In genomic region chr3:95296103-95296469, GRCm38 (mm10) we compare ENCODE assay signal across 8 mouse cellular contexts. TPM values are rescaled to one million over a fixed set of nuclear protein-coding genes. Genes with fewer than 3 reads are reported as not detected.
DNase-seq lines count a peak whose midpoint lies in the region; ATAC-seq and TF ChIP-seq lines count a peak whose summit lies in the region.

No protein-coding gene starts in this region.

- TF ChIP-seq POLR2A in heart, adult 2 months (IDR thresholded peaks at IDR 0.05; ENCODE audit: insufficient read depth, low read depth, low read length) = no peak
- no peak for TF ChIP-seq POLR2A in CH12.LX (IDR thresholded peaks at IDR 0.05; ENCODE audit: low read depth, low read length)
- no peak for TF ChIP-seq POLR2A in kidney, adult 2 months (IDR thresholded peaks at IDR 0.05; ENCODE audit: low read depth, low read length)

- H3K9me3 ChIP-seq in CH12.LX (replicated peaks; ENCODE audit: low read length) = no peaks in the 10 kb centered on the region
- H3K9me3 ChIP-seq in lung, embryonic 15.5 days = no peaks in the 10 kb centered on the region

- TF ChIP-seq EP300 in heart, adult 2 months (IDR thresholded peaks at IDR 0.05; ENCODE audit: insufficient read depth, low read depth, low read length) = 0 out of 2 replicates have a peak, but pooled peaks have one; percentile 26
- TF ChIP-seq EP300 in CH12.LX (IDR thresholded peaks at IDR 0.05; ENCODE audit: low read length) = no peak

- no peaks in the 10 kb centered on the region for H3K36me3 ChIP-seq in heart, adult 2 months (ENCODE audit: control insufficient read depth, insufficient read depth, low read length)
- peaks cover 24 to 65% of the 10 kb centered on the region in 2 experiments for H3K36me3 ChIP-seq in CH12.LX (replicated peaks in 1 of 2; ENCODE audit: control insufficient read depth in 1 of 2, insufficient read depth in 1 of 2, low read length in 1 of 2)
- H3K36me3 ChIP-seq in kidney, adult 2 months (ENCODE audit: control insufficient read depth, insufficient read depth, low read length) = no peaks in the 10 kb centered on the region; the same call in 1 of the 2 replicates
- peaks cover 32% of the 10 kb centered on the region for H3K36me3 ChIP-seq in lung, embryonic 15.5 days
- H3K36me3 ChIP-seq in splenic B cell, adult 2 months (ENCODE audit: control insufficient read depth, insufficient read depth, low read length, poor library complexity, severe bottlenecking) = peaks cover 3% of the 10 kb centered on the region

- dilution Hi-C loops in CH12.LX (cut with MboI; ENCODE audit: extremely low pct_ligation_motif_present, extremely low pct_unique_long_range_greater_than_20kb, low sequenced_read_pairs) = no loop called here

- no peak overlapping the region for H3K27ac ChIP-seq in heart, adult 2 months
- no peak overlapping the region for H3K27ac ChIP-seq in CH12.LX (ENCODE audit: insufficient read depth, low read depth)
- peak overlapping the region; percentile 93 for H3K27ac ChIP-seq in kidney, adult 2 months (ENCODE audit: insufficient read depth, low read depth, low read length)
- 0 out of 2 replicates have a peak overlapping the region, but pooled peaks have one; percentile 1 for H3K27ac ChIP-seq in lung, embryonic 15.5 days

- H3K4me3 ChIP-seq in heart, adult 2 months = no peak overlapping the region
- no peak overlapping the region for H3K4me3 ChIP-seq in CH12.LX (replicated peaks in 1 of 3; ENCODE audit: low read depth in 2 of 3, low read length in 2 of 3, poor library complexity in 1 of 3)
- H3K4me3 ChIP-seq in kidney, adult 2 months (ENCODE audit: insufficient read depth, low read depth, low read length) = no peak overlapping the region
- no peak overlapping the region for H3K4me3 ChIP-seq in lung, embryonic 15.5 days

- intact Hi-C loops in heart, adult 2 months (cut with DNase I) = no loop called here

- H3K4me1 ChIP-seq in heart, adult 2 months (ENCODE audit: control insufficient read depth, insufficient read depth, low read length) = peaks cover 1% of the 10 kb centered on the region; the same call in 1 of the 2 replicates
- H3K4me1 ChIP-seq in CH12.LX (ENCODE audit: control insufficient read depth in 1 of 2, insufficient read depth in 2 of 2) = peaks cover 0 to 23% of the 10 kb centered on the region in 2 experiments; a peak in 3 of 4 replicates
- peaks cover 40% of the 10 kb centered on the region for H3K4me1 ChIP-seq in kidney, adult 2 months (ENCODE audit: control insufficient read depth, insufficient read depth, low read length)
- H3K4me1 ChIP-seq in lung, embryonic 15.5 days = no peaks in the 10 kb centered on the region

- TF ChIP-seq CTCF in heart, adult 2 months (IDR thresholded peaks at IDR 0.05) = peak; percentile 81
- peak; percentile 57 to 76 for TF ChIP-seq CTCF in CH12.LX (conservative IDR thresholded peaks at IDR 0.05 in 1 of 2, IDR thresholded peaks at IDR 0.05 in 1 of 2; ENCODE audit: low read depth in 2 of 2, low read length in 2 of 2)
- peak; percentile 67 for TF ChIP-seq CTCF in kidney, adult 2 months (conservative IDR thresholded peaks at IDR 0.05; ENCODE audit: insufficient read depth, insufficient read length, low read depth, low read length)

- no peaks in the 10 kb centered on the region for H3K79me2 ChIP-seq in heart, adult 2 months (replicated peaks; ENCODE audit: control insufficient read depth, insufficient read depth, low read length)
- H3K79me2 ChIP-seq in CH12.LX (replicated peaks; ENCODE audit: control insufficient read depth, extremely low read depth, insufficient read depth, poor library complexity, severe bottlenecking) = no peaks in the 10 kb centered on the region

- no peak overlapping the region for H3K9ac ChIP-seq in heart, adult 2 months (ENCODE audit: low read depth, low read length)
- H3K9ac ChIP-seq in CH12.LX (ENCODE audit: insufficient read depth, low read depth) = no peak overlapping the region
- no peak overlapping the region for H3K9ac ChIP-seq in lung, embryonic 15.5 days

- no peak for DNase-seq in heart, adult 2 months
- DNase-seq in heart, adult 9 months (ENCODE audit: low spot score in 2 of 2) = no peak
- peak; percentile 48 for DNase-seq in CH12.LX (ENCODE audit: extremely low read depth)
- peak; percentile 79 for DNase-seq in embryo, embryonic 10.5 days (ENCODE audit: low spot score)
- peak; percentile 84 for DNase-seq in kidney, adult 2 months
- DNase-seq in splenic B cell, adult 2 months (ENCODE audit: low read depth, low spot score) = peak; percentile 66
- DNase-seq in right cerebral cortex, postnatal 25 days = no peak

- 11% methylated on average over 5 of the region's 5 CpGs for WGBS in heart, adult 2 months
- WGBS in kidney, adult 2 months = 4% methylated on average over 5 of the region's 5 CpGs
- WGBS in lung, embryonic 15.5 days = 8% methylated on average over 5 of the region's 5 CpGs

- H3K27me3 ChIP-seq in heart, adult 2 months (ENCODE audit: control insufficient read depth, insufficient read depth, low read length) = no peaks in the 10 kb centered on the region
- no peaks in the 10 kb centered on the region for H3K27me3 ChIP-seq in CH12.LX (replicated peaks)
- H3K27me3 ChIP-seq in kidney, adult 2 months (replicated peaks; ENCODE audit: control insufficient read depth, insufficient read depth, low read length) = no peaks in the 10 kb centered on the region
- no peaks in the 10 kb centered on the region for H3K27me3 ChIP-seq in lung, embryonic 15.5 days
- H3K27me3 ChIP-seq in splenic B cell, adult 2 months (ENCODE audit: control insufficient read depth, insufficient read depth, low read length, poor library complexity, severe bottlenecking) = no peaks in the 10 kb centered on the region

- no peak; the same call in 1 of the 2 replicates for ATAC-seq in lung, embryonic 15.5 days (ENCODE audit: borderline replicate concordance, extremely low read depth, low FRiP score, low TSS enrichment)

- peak; percentile 55 for TF ChIP-seq RAD21 in CH12.LX (IDR thresholded peaks at IDR 0.05; ENCODE audit: low read depth, low read length)

- no peak overlapping the region for H3K4me2 ChIP-seq in CH12.LX (ENCODE audit: insufficient read depth, low read depth, poor library complexity, severe bottlenecking)
- no peak overlapping the region for H3K4me2 ChIP-seq in lung, embryonic 15.5 days

- in situ Hi-C loops in CH12.LX (cut with MboI; ENCODE audit: low pct_ligation_motif_present, low pct_unique_long_range_greater_than_20kb, low sequenced_read_pairs) = no loop called here

TF ChIP-seq in CH12.LX, 34 proteins besides CTCF, POLR2A, EP300 and RAD21:
- TF ChIP-seq CHD2 (IDR thresholded peaks at IDR 0.05; ENCODE audit: low read length) (no peak), SMC3 (IDR thresholded peaks at IDR 0.05; ENCODE audit: low read depth, low read length) (peak; percentile 55), ELF1 (IDR thresholded peaks at IDR 0.05; ENCODE audit: low read depth, low read length) (0 out of 2 replicates have a peak, but pooled peaks have one; percentile 26), CHD1 (IDR thresholded peaks at IDR 0.05; ENCODE audit: low read depth, low read length) (no peak), UBTF (IDR thresholded peaks at IDR 0.05; ENCODE audit: low read depth, low read length) (no peak)

RNA-seq across cellular contexts. Expression of gene Anxa9, which starts 10.9 kb away (rescaled TPM):
- total RNA-seq in heart, adult 2 months (2021) = under 1 TPM; 0.59 to 0.68 TPM
- polyA plus RNA-seq in heart, adult 2 months (2012; rRNA removed) = 1.1 and 1.6 TPM in 2 replicates
- 1.9 and 2.5 TPM in 2 replicates for total RNA-seq in CH12.LX (2012; rRNA removed)
- 1.4 and 1.5 TPM in 2 replicates for total RNA-seq in CH12.LX (2014; rRNA removed)
- 3.6 and 4.1 TPM in 2 replicates for polyA plus RNA-seq in CH12.LX (2012; ENCODE audit: insufficient read length, low read depth)
- 5.6 and 6.3 TPM in 2 replicates for polyA plus RNA-seq in kidney, adult 2 months (2012; rRNA removed)
- 1.6 and 2.3 TPM in 2 replicates for polyA plus RNA-seq in lung, embryonic 15.5 days (2015; fragmentation: Nextera tagmentation; extraction: Ambion mirVana)

RNA-seq across cellular contexts. Expression of gene Prune1, which starts 14.2 kb away (rescaled TPM):
- total RNA-seq in heart, adult 2 months (2021) = 10 to 100 TPM; 23.4 to 26.1 TPM
- 28.4 and 45.8 TPM in 2 replicates for polyA plus RNA-seq in heart, adult 2 months (2012; rRNA removed)
- total RNA-seq in CH12.LX (2012; rRNA removed) (7.1 and 8.4 TPM in 2 replicates), CH12.LX (2014; rRNA removed) (7.1 and 8.5 TPM in 2 replicates)
- 8.8 and 9.1 TPM in 2 replicates for polyA plus RNA-seq in CH12.LX (2012; ENCODE audit: insufficient read length, low read depth)
- polyA plus RNA-seq in kidney, adult 2 months (2012; rRNA removed) = 25.6 and 27.0 TPM in 2 replicates
- polyA plus RNA-seq in lung, embryonic 15.5 days (2015; fragmentation: Nextera tagmentation; extraction: Ambion mirVana) = 21.0 and 23.9 TPM in 2 replicates

RNA-seq across cellular contexts. Expression of gene Mindy1, which starts 14.9 kb away (rescaled TPM):
- 10 to 100 TPM; 17.5 to 21.3 TPM for total RNA-seq in heart, adult 2 months (2021)
- 32.2 and 36.9 TPM in 2 replicates for polyA plus RNA-seq in heart, adult 2 months (2012; rRNA removed)
- total RNA-seq in CH12.LX (2012; rRNA removed) (4.9 and 5.4 TPM in 2 replicates), CH12.LX (2014; rRNA removed) (5.0 and 6.0 TPM in 2 replicates)
- polyA plus RNA-seq in CH12.LX (2012; ENCODE audit: insufficient read length, low read depth) = 8.7 and 14.4 TPM in 2 replicates
- polyA plus RNA-seq in kidney, adult 2 months (2012; rRNA removed) = 120 and 155 TPM in 2 replicates
- 38.1 and 41.6 TPM in 2 replicates for polyA plus RNA-seq in lung, embryonic 15.5 days (2015; fragmentation: Nextera tagmentation; extraction: Ambion mirVana)

RNA-seq across cellular contexts. Expression of gene Cers2, which starts 18.5 kb away (rescaled TPM):
- total RNA-seq in heart, adult 2 months (2021) = 10 to 100 TPM; 35.3 to 39.3 TPM
- polyA plus RNA-seq in heart, adult 2 months (2012; rRNA removed) = 65.6 and 69.1 TPM in 2 replicates
- total RNA-seq in CH12.LX (2012; rRNA removed) = 70.6 and 81.1 TPM in 2 replicates
- total RNA-seq in CH12.LX (2014; rRNA removed) = 96.7 and 105 TPM in 2 replicates
- 84.5 and 89.8 TPM in 2 replicates for polyA plus RNA-seq in CH12.LX (2012; ENCODE audit: insufficient read length, low read depth)
- polyA plus RNA-seq in kidney, adult 2 months (2012; rRNA removed) = 143 and 173 TPM in 2 replicates
- polyA plus RNA-seq in lung, embryonic 15.5 days (2015; fragmentation: Nextera tagmentation; extraction: Ambion mirVana) = 201 and 203 TPM in 2 replicates

RNA-seq across cellular contexts. Expression of gene Bnipl, which starts 45.1 kb away (rescaled TPM):
- total RNA-seq in heart, adult 2 months (2021) = not detected
- 0.12 and 0.25 TPM in 2 replicates for polyA plus RNA-seq in heart, adult 2 months (2012; rRNA removed)
- 0.17 TPM in 1 of 2 replicates, not detected in the other for total RNA-seq in CH12.LX (2012; rRNA removed)
- not detected in 2 replicates for total RNA-seq in CH12.LX (2014; rRNA removed)
- polyA plus RNA-seq in CH12.LX (2012; ENCODE audit: insufficient read length, low read depth) = 0.30 and 0.33 TPM in 2 replicates
- polyA plus RNA-seq in kidney, adult 2 months (2012; rRNA removed) = 0.09 and 0.41 TPM in 2 replicates
- 4.0 and 4.1 TPM in 2 replicates for polyA plus RNA-seq in lung, embryonic 15.5 days (2015; fragmentation: Nextera tagmentation; extraction: Ambion mirVana)

Comparison
In these comparisons a context has a peak if more than half of its experiments do, and no peak if none do; other contexts are left out.
1. DNase-seq: peak in CH12.LX (single experiment), embryo, embryonic 10.5 days (single experiment), kidney, adult 2 months (single experiment) and splenic B cell, adult 2 months (single experiment); none in heart, adult 2 months (0 of 2), heart, adult 9 months (0 of 2) and right cerebral cortex, postnatal 25 days (single experiment).
2. H3K27ac ChIP-seq: peak in kidney, adult 2 months (single experiment) and lung, embryonic 15.5 days (single experiment); none in heart, adult 2 months (single experiment) and CH12.LX (single experiment).
3. Peak in every context shown above with its lines, with median percentiles within 50 percentile points of each other: CTCF ChIP-seq.